Mouse (Mus musculus) layer of hippocampus, postnatal 10 days (tissue): ENCODE measurements at regions not wholly inside any gene's neighbourhood (a gene's known extent, or its start where the extent isn't known, plus 50 kb on each side); places are given as distances from the start of the nearest gene placed in this dataset.
A peak's percentile ranks its signal among the peaks of the same experiment; 100 is the strongest.

Source experiments
- DNase-seq, 2 experiments: peaks; one replicate each; pipeline ENCODE4 v3.0.0; 2021; ENCODE audit warnings: low spot score in 2 of 2

DNA sequence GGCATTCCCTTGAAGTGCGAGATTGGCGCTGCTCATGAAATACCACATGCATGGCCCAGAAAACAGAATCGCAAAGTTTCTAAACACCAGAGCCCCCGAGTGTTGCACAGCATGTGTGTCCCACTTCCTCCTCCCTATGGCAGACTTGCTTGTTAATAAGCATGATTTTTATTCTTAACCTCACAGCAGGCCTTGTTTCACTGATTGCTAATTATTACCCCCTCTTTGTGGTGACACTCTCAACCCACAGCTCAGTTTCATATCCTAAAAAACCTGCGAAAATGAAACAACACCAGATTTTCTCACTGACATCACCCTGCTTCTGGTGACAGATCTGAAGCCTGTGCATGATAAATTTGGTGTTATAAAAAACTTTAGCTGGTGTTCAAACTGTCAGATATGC is 1319.3 kb upstream of the Gm7489 start:
- DNase-seq = peak; percentile 7 to 18

DNA sequence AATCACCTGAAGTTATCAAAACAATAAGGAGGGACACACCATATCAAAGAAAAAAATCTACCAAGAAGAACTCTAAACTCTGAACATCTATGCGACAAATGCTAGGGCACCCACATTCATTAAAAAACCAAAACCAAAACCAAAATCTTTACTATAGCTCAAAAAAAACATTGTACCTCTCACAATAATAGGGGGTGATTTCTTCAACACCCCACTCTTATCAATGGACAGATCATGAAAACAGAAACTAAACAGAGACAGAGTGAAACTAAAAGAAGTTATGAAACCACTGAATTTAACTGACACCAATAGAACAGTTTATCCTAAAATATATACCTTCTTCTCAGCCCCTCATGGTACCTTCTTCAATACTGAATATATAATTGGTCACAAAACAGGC is 1314.5 kb upstream of the Gm7489 start:
- no peak for DNase-seq

DNA sequence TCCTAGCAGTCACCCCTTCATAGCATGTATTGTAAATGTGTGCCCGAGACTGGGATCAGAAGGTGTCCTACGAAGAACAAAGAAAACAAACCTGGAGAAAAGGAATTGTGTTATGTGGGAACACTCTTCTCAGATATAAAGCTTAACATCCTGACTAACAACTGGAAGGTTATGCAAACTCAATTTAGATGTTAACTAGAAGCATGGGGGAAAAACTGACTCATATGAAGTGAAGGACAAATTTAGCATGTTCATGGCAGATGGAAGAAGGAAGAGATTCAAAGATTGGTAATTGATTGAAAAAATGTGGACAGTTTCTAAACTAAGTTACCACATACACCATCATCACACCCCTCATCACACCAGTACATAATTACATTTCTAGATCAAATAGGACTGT is 1307.1 kb upstream of the Gm7489 start:
- no peak for DNase-seq

DNA sequence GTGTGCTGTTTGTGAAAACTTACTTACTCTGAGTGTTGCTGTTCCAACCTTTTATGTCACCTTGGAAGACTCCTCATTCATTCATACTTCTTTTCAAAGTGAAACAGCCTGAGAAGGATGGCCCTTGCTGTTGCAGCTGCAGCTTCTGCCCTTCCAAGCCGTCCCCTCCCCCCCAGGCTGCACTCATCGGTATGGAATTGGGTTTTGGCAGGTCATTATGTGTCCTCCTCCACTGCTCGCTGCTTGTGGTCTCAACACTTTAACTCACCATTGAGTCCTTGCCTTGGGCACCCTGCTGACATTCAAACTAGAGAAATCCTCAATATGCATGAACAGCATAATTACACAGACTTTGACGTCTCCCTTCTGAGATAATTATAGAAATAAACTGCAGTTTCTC is 1295.3 kb upstream of the Gm7489 start:
- DNase-seq = no peak

DNA sequence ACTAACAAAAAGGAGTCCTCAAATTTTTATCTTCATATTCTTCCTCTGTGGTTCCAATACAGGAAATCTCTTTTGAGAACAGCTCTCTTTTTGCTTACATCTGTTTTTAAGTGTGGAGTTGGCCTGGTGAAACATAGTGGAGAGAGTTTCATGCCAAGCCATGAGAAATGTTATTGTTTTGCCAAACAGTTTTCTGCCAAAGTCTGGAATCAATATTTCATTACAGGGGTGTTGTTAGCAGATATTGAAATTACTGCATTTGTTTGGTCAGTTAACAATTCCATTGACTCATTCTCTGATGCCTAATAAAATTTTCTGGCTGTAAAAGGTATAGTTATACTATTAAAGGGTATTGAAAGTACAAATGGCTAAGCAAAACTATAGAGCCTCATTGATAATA is 1285.2 kb upstream of the Gm7489 start:
- DNase-seq = no peak

DNA sequence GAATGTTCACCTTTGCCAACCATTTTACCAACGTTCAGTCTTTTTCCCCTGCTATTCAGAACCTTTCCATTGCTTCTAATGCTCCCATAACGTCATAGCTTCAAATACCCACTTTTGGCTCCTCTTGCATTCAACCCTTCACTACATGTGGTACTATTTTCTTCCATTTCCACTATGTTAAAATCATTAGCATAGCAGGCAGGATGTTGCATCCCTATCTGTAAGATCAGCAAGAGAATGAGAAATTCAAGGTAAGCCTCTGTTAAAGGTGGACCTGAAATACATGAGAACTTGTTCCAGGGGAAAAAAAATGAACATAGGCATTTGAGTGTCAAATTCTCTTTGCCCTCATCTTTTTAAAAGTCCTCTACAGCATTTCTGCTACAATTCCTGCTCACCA is 1284.7 kb upstream of the Gm7489 start:
- no peak for DNase-seq

DNA sequence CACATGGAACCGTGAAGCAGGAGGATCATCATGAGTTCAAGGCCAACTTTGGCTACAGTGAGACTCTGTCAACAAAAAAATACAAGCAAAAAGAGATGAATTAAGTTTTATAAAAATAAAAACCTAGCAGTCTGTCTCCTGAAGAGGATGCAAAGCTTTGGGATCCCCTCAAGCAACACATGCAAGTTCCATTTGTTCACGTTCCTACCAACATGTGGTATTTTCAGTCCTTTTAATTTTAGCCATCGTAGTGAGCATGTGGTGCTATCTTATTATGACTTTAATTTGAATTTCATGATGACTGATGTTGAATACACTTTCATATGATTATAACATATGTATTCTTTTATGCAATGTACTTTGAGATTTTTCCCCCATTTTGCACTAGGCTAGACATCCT is 1244.9 kb upstream of the Gm7489 start:
- no peak for DNase-seq

DNA sequence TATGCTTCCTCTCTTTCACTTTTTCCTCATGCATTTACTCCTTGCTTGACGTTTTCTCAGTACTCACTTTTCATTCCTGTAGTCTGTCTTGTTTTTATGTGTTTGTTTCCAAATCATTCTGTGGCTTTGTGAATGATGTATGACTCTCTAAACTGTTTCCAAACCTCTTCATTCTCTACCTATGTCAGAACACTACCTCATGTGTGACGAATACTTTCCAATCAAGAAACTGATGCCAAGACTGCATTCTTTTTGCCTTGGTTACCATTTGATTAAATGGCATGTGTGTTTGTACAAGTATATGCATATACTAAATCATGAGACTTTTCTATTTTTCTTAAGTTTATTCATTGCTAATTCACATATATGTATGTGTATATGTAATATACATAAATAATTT is 1238.7 kb upstream of the Gm7489 start:
- no peak for DNase-seq

DNA sequence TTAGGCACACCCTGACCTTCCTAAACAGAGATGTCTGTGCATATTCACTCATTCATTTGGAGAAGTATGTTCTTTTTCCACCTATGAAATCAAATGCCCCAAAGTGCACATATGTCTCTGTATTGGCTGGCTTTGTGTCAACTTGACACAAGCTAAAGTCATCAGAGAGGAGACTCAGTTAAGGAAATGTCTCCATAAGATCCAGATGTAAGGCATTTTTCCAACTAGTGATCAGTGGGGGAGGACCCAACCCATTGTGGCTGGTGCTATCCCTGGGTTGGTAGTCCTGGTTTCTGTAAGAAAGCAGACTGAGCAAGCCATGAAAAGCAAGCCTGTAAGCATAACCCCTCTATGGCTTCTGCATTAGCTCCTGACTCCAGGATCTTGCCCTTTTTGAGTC is 1226.8 kb upstream of the Gm7489 start:
- DNase-seq = no peak
